Mouse (Mus musculus) gastrocnemius, adult 8-10 months (tissue): ENCODE data around the gene Csnk2b. TPM values are rescaled to one million over a fixed set of nuclear protein-coding genes. Genes with fewer than 3 reads are reported as not detected.

ENCODE experiments used
- DNase-seq, 2 experiments: peaks; one replicate each; pipeline ENCODE4 v3.0.0; 2022; ENCODE audit warnings: low spot score in 2 of 2
- total RNA-seq, 4 experiments: library from RNA; stranded (reverse); gene quantifications; 2 replicates each; pipeline ENCODE4 v1.2.4; 2022

The Csnk2b gene
- total RNA-seq, 4 experiments from 2014 or later = 169 to 216 (median 180) TPM

- DNase-seq = peak; percentile 96 to 97
Observed at GRCm38 (mm10) chr17:35121143-35121799, 582 bp downstream of the Csnk2b start, which contains the start of gene Gpank1. Gpank1 (plus strand) TSS chr17:35121455.

GRCm38 (mm10) chr17:35120745-35121142, 1.1 kb downstream of the Csnk2b start:
- DNase-seq = peak; percentile 26 to 32

GRCm38 (mm10) chr17:35115046-35116019, 6.5 kb downstream of the Csnk2b start, which contains the start of gene Ly6g5b:
Ly6g5b (minus strand) TSS chr17:35115428.
- DNase-seq = no peak

- no peak for DNase-seq
Observed at GRCm38 (mm10) chr17:35111774-35112173, 10.1 kb downstream of the Csnk2b start.

GRCm38 (mm10) chr17:35108097-35108496, 13.8 kb downstream of the Csnk2b start, which contains the start of gene Ly6g5c:
Ly6g5c (plus strand) TSS chr17:35108279.
- no peak for DNase-seq

- no peak for DNase-seq
Observed at GRCm38 (mm10) chr17:35106522-35106921, 15.3 kb downstream of the Csnk2b start.

GRCm38 (mm10) chr17:35105740-35106389, 16.0 kb downstream of the Csnk2b start:
- no peak for DNase-seq

- no peak for DNase-seq
Observed at GRCm38 (mm10) chr17:35104754-35105153, 17.1 kb downstream of the Csnk2b start.

GRCm38 (mm10) chr17:35104079-35104478, 17.8 kb downstream of the Csnk2b start:
- no peak for DNase-seq

- DNase-seq = peak; percentile 17 to 30
Observed at GRCm38 (mm10) chr17:35103221-35103690, 18.6 kb downstream of the Csnk2b start.

- no peak for DNase-seq
Observed at GRCm38 (mm10) chr17:35102299-35102698, 19.6 kb downstream of the Csnk2b start.

- no peak for DNase-seq
Observed at GRCm38 (mm10) chr17:35101161-35101560, 20.7 kb downstream of the Csnk2b start.

- DNase-seq = no peak
Observed at GRCm38 (mm10) chr17:35100196-35100765, 21.6 kb downstream of the Csnk2b start.

GRCm38 (mm10) chr17:35097164-35097655, 24.6 kb downstream of the Csnk2b start:
- DNase-seq = no peak

GRCm38 (mm10) chr17:35096597-35096996, 25.3 kb downstream of the Csnk2b start:
- no peak for DNase-seq

- no peak for DNase-seq
Observed at GRCm38 (mm10) chr17:35094475-35095365, 27.1 kb downstream of the Csnk2b start.

- DNase-seq = no peak
Observed at GRCm38 (mm10) chr17:35092403-35093198, 29.3 kb downstream of the Csnk2b start.

GRCm38 (mm10) chr17:35090166-35090932, 31.5 kb downstream of the Csnk2b start:
- peak; percentile 22 to 37 for DNase-seq
